Mouse (Mus musculus): ENCODE results near the gene Bckdha. TPM values are rescaled to one million over a fixed set of nuclear protein-coding genes. Genes with fewer than 3 reads are reported as not detected.
A peak's percentile ranks its signal among the peaks of the same experiment; 100 is the strongest.

Gene Bckdha
- polyA plus RNA-seq, 1 experiment from 2014 or later = 42.7 TPM

GRCm38 (mm10) chr7:25615706-25616011, 43.1 kb downstream of the Bckdha start, which contains the start of gene Erich4:
Erich4 (minus strand) TSS chr7:25615892.
- Histone ChIP-seq H3K27ac (no peak within 1 kb of the TSS), H3K9me3 (no peaks in the 10 kb centered on the region), H3K36me3 (replicated peaks) (no peaks in the 10 kb centered on the region), H3K9ac (no peak within 1 kb of the TSS), H3K4me2 (no peak within 1 kb of the TSS), H3K27me3 (replicated peaks) (no peaks in the 10 kb centered on the region), H3K4me3 (no peak within 1 kb of the TSS), H3K4me1 (peaks cover 8% of the 10 kb centered on the region)
- WGBS = 79% methylated on average over 5 of the region's 5 CpGs
- no peak for ATAC-seq (replicated peaks)

GRCm38 (mm10) chr7:25614831-25615705, 43.7 kb downstream of the Bckdha start:
- no peak for ATAC-seq (replicated peaks)
- H3K4me3 ChIP-seq = no peak overlapping the region
- peaks cover 5% of the 10 kb centered on the region for H3K4me1 ChIP-seq
- no peaks in the 10 kb centered on the region for H3K27me3 ChIP-seq (replicated peaks)
- 74% methylated on average over 21 of the region's 21 CpGs for WGBS
- no peak overlapping the region for H3K9ac ChIP-seq
- H3K4me2 ChIP-seq = no peak overlapping the region
- no peaks in the 10 kb centered on the region for H3K36me3 ChIP-seq (replicated peaks)
- H3K9me3 ChIP-seq = no peaks in the 10 kb centered on the region
- no peak overlapping the region for H3K27ac ChIP-seq

GRCm38 (mm10) chr7:25614086-25614485, 44.7 kb downstream of the Bckdha start:
- Histone ChIP-seq H3K4me2 (no peak overlapping the region), H3K27me3 (replicated peaks) (no peaks in the 10 kb centered on the region), H3K27ac (no peak overlapping the region), H3K9ac (no peak overlapping the region), H3K4me1 (no peaks in the 10 kb centered on the region), H3K36me3 (replicated peaks) (no peaks in the 10 kb centered on the region), H3K9me3 (no peaks in the 10 kb centered on the region), H3K4me3 (no peak overlapping the region)
- WGBS = 90% methylated on average over 5 of the region's 5 CpGs
- no peak for ATAC-seq (replicated peaks)

GRCm38 (mm10) chr7:25611501-25611900, 47.3 kb downstream of the Bckdha start:
- H3K36me3 ChIP-seq (replicated peaks) = no peaks in the 10 kb centered on the region
- ATAC-seq (replicated peaks) = no peak
- H3K9me3 ChIP-seq = no peaks in the 10 kb centered on the region
- 41% methylated on average over 7 of the region's 7 CpGs for WGBS
- no peak overlapping the region for H3K9ac ChIP-seq
- no peak overlapping the region for H3K4me3 ChIP-seq
- H3K4me2 ChIP-seq = no peak overlapping the region
- H3K27me3 ChIP-seq (replicated peaks) = no peaks in the 10 kb centered on the region
- H3K27ac ChIP-seq = no peak overlapping the region
- no peaks in the 10 kb centered on the region for H3K4me1 ChIP-seq

GRCm38 (mm10) chr7:25610056-25610455, 48.7 kb downstream of the Bckdha start:
- Histone ChIP-seq H3K9ac (no peak overlapping the region), H3K9me3 (no peaks in the 10 kb centered on the region), H3K36me3 (replicated peaks) (no peaks in the 10 kb centered on the region), H3K4me1 (no peaks in the 10 kb centered on the region), H3K4me2 (no peak overlapping the region), H3K4me3 (no peak overlapping the region), H3K27me3 (replicated peaks) (no peaks in the 10 kb centered on the region), H3K27ac (no peak overlapping the region)
- 48% methylated on average over 6 of the region's 6 CpGs for WGBS
- ATAC-seq (replicated peaks) = no peak

- no peak overlapping the region for H3K4me2 ChIP-seq
- no peaks in the 10 kb centered on the region for H3K4me1 ChIP-seq
- 85% methylated on average over 2 of the region's 2 CpGs for WGBS
- H3K9ac ChIP-seq = no peak overlapping the region
- no peaks in the 10 kb centered on the region for H3K36me3 ChIP-seq (replicated peaks)
- H3K27ac ChIP-seq = no peak overlapping the region
- no peak overlapping the region for H3K4me3 ChIP-seq
- ATAC-seq (replicated peaks) = no peak
- no peaks in the 10 kb centered on the region for H3K9me3 ChIP-seq
- no peaks in the 10 kb centered on the region for H3K27me3 ChIP-seq (replicated peaks)
Observed at GRCm38 (mm10) chr7:25607196-25607595, 51.6 kb downstream of the Bckdha start.

DNA sequence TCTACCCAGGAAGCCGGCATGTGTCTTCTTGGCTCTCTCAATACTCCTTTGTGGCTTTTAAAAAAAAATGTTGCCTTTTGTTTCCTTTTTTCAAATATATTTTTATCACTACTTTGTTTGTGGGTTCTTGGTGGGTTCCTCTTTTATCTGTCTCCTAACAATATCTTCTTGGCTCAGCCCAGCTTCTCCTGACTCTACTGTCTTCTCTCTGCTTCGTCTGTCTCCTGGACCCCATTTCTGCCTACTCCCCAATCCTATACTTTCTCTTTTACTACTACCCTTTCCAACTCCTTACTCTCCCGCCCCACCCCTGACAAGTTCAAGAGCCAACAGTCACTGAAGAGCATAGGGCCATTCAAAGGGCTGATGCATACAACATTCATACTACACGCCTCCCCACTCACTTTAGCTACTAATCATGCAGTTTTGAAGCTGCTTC, 52.1 kb downstream of the Bckdha start:
- H3K4me1 ChIP-seq = no peaks in the 10 kb centered on the region
- no peaks in the 10 kb centered on the region for H3K27me3 ChIP-seq (replicated peaks)
- no peak overlapping the region for H3K4me3 ChIP-seq
- H3K9me3 ChIP-seq = no peaks in the 10 kb centered on the region
- no peaks in the 10 kb centered on the region for H3K36me3 ChIP-seq (replicated peaks)
- 85% methylated on average over 4 of the region's 4 CpGs for WGBS
- no peak overlapping the region for H3K4me2 ChIP-seq
- no peak for ATAC-seq (replicated peaks)
- H3K27ac ChIP-seq = no peak overlapping the region
- H3K9ac ChIP-seq = no peak overlapping the region

GRCm38 (mm10) chr7:25601346-25601745, 57.4 kb downstream of the Bckdha start:
- Histone ChIP-seq H3K27me3 (replicated peaks) (no peaks in the 10 kb centered on the region), H3K9me3 (no peaks in the 10 kb centered on the region), H3K4me3 (no peak overlapping the region), H3K4me1 (no peaks in the 10 kb centered on the region), H3K9ac (no peak overlapping the region), H3K36me3 (replicated peaks) (no peaks in the 10 kb centered on the region), H3K4me2 (no peak overlapping the region), H3K27ac (no peak overlapping the region)
- ATAC-seq (replicated peaks) = no peak
- 87% methylated on average over 16 of the region's 16 CpGs for WGBS

- WGBS = 87% methylated on average over 11 of the region's 11 CpGs
- ATAC-seq (replicated peaks) = no peak
- H3K9ac ChIP-seq = no peak overlapping the region
- no peak overlapping the region for H3K4me2 ChIP-seq
- H3K9me3 ChIP-seq = no peaks in the 10 kb centered on the region
- H3K36me3 ChIP-seq (replicated peaks) = no peaks in the 10 kb centered on the region
- no peaks in the 10 kb centered on the region for H3K4me1 ChIP-seq
- H3K27me3 ChIP-seq (replicated peaks) = no peaks in the 10 kb centered on the region
- no peak overlapping the region for H3K4me3 ChIP-seq
- H3K27ac ChIP-seq = no peak overlapping the region
Observed at GRCm38 (mm10) chr7:25600666-25601065, 58.1 kb downstream of the Bckdha start.

- Histone ChIP-seq H3K27me3 (replicated peaks) (no peaks in the 10 kb centered on the region), H3K4me1 (no peaks in the 10 kb centered on the region), H3K36me3 (replicated peaks) (no peaks in the 10 kb centered on the region), H3K27ac (no peak overlapping the region), H3K4me2 (no peak overlapping the region), H3K9ac (no peak overlapping the region), H3K9me3 (no peaks in the 10 kb centered on the region), H3K4me3 (no peak overlapping the region)
- ATAC-seq (replicated peaks) = peak; percentile 45; the same call in 1 of the 2 replicates
- 12% methylated on average over 10 of the region's 10 CpGs for WGBS
Observed at GRCm38 (mm10) chr7:25599663-25600062, 59.1 kb downstream of the Bckdha start.

DNA sequence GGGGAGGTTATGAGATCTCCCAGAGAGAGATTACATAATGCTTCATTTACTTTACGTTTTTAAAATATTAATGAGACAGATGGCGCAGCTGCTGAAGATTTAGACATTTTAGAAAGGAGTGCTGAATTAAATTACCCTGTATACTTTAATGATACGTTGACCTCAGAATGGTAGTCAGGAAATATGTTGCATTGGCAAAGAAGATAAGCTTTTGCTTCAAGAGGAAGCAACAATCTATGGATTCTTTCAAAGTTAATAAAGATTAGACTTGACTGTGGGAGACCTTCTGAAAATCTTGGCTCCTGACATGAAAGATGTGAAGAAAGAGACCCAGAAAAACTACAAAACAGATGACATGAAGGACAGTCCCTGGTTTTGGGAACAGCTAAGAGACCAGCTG, 64.9 kb downstream of the Bckdha start:
- 64% methylated on average over 3 of the region's 3 CpGs for WGBS
- Histone ChIP-seq H3K9ac (no peak overlapping the region), H3K27ac (no peak overlapping the region), H3K9me3 (no peaks in the 10 kb centered on the region), H3K4me2 (no peak overlapping the region), H3K4me3 (no peak overlapping the region), H3K4me1 (no peaks in the 10 kb centered on the region), H3K27me3 (replicated peaks) (no peaks in the 10 kb centered on the region), H3K36me3 (replicated peaks) (no peaks in the 10 kb centered on the region)
- no peak for ATAC-seq (replicated peaks)

DNA sequence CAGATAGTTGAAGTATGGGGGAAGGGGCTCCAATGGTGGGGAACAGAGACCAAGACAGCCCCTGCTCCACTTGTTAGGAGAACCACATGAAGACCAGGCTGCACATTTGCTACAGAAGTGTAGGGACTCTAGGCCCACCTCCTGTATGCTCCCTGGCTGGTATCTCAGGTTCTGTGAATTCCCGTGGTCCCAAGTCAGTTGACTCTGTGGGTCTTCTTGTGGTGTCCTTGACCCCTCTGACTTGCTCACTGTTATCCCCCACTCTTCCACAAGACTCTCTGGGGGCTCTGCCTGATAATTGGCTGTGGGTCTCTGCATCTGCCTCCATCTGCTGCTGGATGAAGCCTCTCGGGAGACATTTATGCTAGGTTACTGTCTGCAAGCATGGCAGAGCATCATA, 67.6 kb downstream of the Bckdha start:
- no peak for ATAC-seq (replicated peaks)
- H3K27me3 ChIP-seq (replicated peaks) = no peaks in the 10 kb centered on the region
- no peaks in the 10 kb centered on the region for H3K36me3 ChIP-seq (replicated peaks)
- H3K9me3 ChIP-seq = no peaks in the 10 kb centered on the region
- H3K4me2 ChIP-seq = no peak overlapping the region
- no peak overlapping the region for H3K27ac ChIP-seq
- H3K4me3 ChIP-seq = no peak overlapping the region
- no peak overlapping the region for H3K9ac ChIP-seq
- 94% methylated on average over 2 of the region's 2 CpGs for WGBS
- H3K4me1 ChIP-seq = no peaks in the 10 kb centered on the region

Measured in midbrain, embryonic 15.5 days (tissue).